ENCODE assay signal across 19 mouse cellular contexts in genomic region chr14:86936424-86936823, GRCm38 (mm10).
DNase-seq lines count a peak whose midpoint lies in the region; ATAC-seq lines count a peak whose summit lies in the region.
"Had no signal": no experiment of that assay in that cellular context is flagged by ENCODE, and none has a peak within 500 bp of the region (broad histone marks: within the 10 kb centered on the region; RNA-seq: fewer than 3 reads in every experiment).

No protein-coding gene starts in this region.

- 0 out of 2 replicates have a peak, but pooled peaks have one; percentile 19 for ATAC-seq in forebrain, embryonic 14.5 days
- ATAC-seq in forebrain, embryonic 12.5 days (ENCODE audit: low FRiP score), result no peak
- ATAC-seq in neural tube, embryonic 12.5 days (ENCODE audit: low FRiP score, low read depth), result peak; percentile 37; the same call in 1 of the 2 replicates
- peak; percentile 43; the same call in 1 of the 2 replicates for ATAC-seq in neural tube, embryonic 13.5 days (ENCODE audit: low read depth)
- ATAC-seq in intestine, embryonic 15.5 days, result no peak
- ATAC-seq: forebrain, postnatal 0 days; hindbrain, postnatal 0 days had no signal

- WGBS in forebrain, embryonic 14.5 days, result 60% methylated on average over 3 of the region's 3 CpGs
- WGBS in forebrain, embryonic 12.5 days, result 64% methylated on average over 3 of the region's 3 CpGs
- 52% methylated on average over 3 of the region's 3 CpGs for WGBS in neural tube, embryonic 12.5 days
- WGBS in neural tube, embryonic 13.5 days, result 41% methylated on average over 3 of the region's 3 CpGs
- WGBS in intestine, embryonic 15.5 days, result 64% methylated on average over 3 of the region's 3 CpGs

- H3K27ac ChIP-seq in forebrain, embryonic 14.5 days (ENCODE audit: low read depth, low read length), result no peak overlapping the region
- H3K27ac ChIP-seq in forebrain, embryonic 12.5 days, result no peak overlapping the region
- H3K27ac ChIP-seq in neural tube, embryonic 12.5 days, result no peak overlapping the region
- no peak overlapping the region for H3K27ac ChIP-seq in neural tube, embryonic 13.5 days (replicated peaks)
- H3K27ac ChIP-seq in intestine, embryonic 15.5 days, result no peak overlapping the region
- H3K27ac ChIP-seq: embryonic facial prominence, embryonic 10.5 days; heart, embryonic 15.5 days; hindbrain, embryonic 13.5 days; hindbrain, postnatal 0 days had no signal

- no peaks in the 10 kb centered on the region for H3K4me1 ChIP-seq in forebrain, embryonic 14.5 days (ENCODE audit: control insufficient read depth, insufficient read depth, low read length)
- H3K4me1 ChIP-seq in forebrain, embryonic 12.5 days, result no peaks in the 10 kb centered on the region
- H3K4me1 ChIP-seq in neural tube, embryonic 12.5 days, result no peaks in the 10 kb centered on the region
- no peaks in the 10 kb centered on the region for H3K4me1 ChIP-seq in neural tube, embryonic 13.5 days (replicated peaks)
- H3K4me1 ChIP-seq in intestine, embryonic 15.5 days (replicated peaks), result no peaks in the 10 kb centered on the region
- H3K4me1 ChIP-seq: hindbrain, embryonic 13.5 days had no signal

- no peaks in the 10 kb centered on the region for H3K9me3 ChIP-seq in forebrain, embryonic 14.5 days (replicated peaks; ENCODE audit: control insufficient read depth, low read length)
- no peaks in the 10 kb centered on the region for H3K9me3 ChIP-seq in forebrain, embryonic 12.5 days
- no peaks in the 10 kb centered on the region for H3K9me3 ChIP-seq in neural tube, embryonic 12.5 days
- no peaks in the 10 kb centered on the region for H3K9me3 ChIP-seq in neural tube, embryonic 13.5 days
- H3K9me3 ChIP-seq in intestine, embryonic 15.5 days, result no peaks in the 10 kb centered on the region
- H3K9me3 ChIP-seq: embryonic facial prominence, embryonic 10.5 days; heart, embryonic 15.5 days; hindbrain, embryonic 13.5 days had no signal

- H3K4me2 ChIP-seq in forebrain, embryonic 14.5 days (ENCODE audit: low read length), result no peak overlapping the region
- H3K4me2 ChIP-seq in forebrain, embryonic 12.5 days, result no peak overlapping the region
- H3K4me2 ChIP-seq in neural tube, embryonic 12.5 days (replicated peaks), result no peak overlapping the region
- no peak overlapping the region for H3K4me2 ChIP-seq in neural tube, embryonic 13.5 days
- H3K4me2 ChIP-seq in intestine, embryonic 15.5 days (replicated peaks), result no peak overlapping the region
- H3K4me2 ChIP-seq: heart, embryonic 11.5 days; heart, embryonic 15.5 days; hindbrain, embryonic 13.5 days had no signal

- H3K27me3 ChIP-seq in forebrain, embryonic 14.5 days (replicated peaks; ENCODE audit: control insufficient read depth, insufficient read depth, low read length), result no peaks in the 10 kb centered on the region
- H3K27me3 ChIP-seq in forebrain, embryonic 12.5 days, result no peaks in the 10 kb centered on the region
- no peaks in the 10 kb centered on the region for H3K27me3 ChIP-seq in neural tube, embryonic 12.5 days (replicated peaks)
- H3K27me3 ChIP-seq in neural tube, embryonic 13.5 days, result no peaks in the 10 kb centered on the region
- H3K27me3 ChIP-seq in intestine, embryonic 15.5 days (replicated peaks), result no peaks in the 10 kb centered on the region
- H3K27me3 ChIP-seq: CH12.LX; heart, embryonic 15.5 days; hindbrain, embryonic 13.5 days had no signal

- H3K36me3 ChIP-seq in forebrain, embryonic 14.5 days (ENCODE audit: control insufficient read depth, insufficient read depth, low read length), result no peaks in the 10 kb centered on the region
- no peaks in the 10 kb centered on the region for H3K36me3 ChIP-seq in forebrain, embryonic 12.5 days (replicated peaks)
- H3K36me3 ChIP-seq in neural tube, embryonic 12.5 days, result no peaks in the 10 kb centered on the region
- H3K36me3 ChIP-seq in neural tube, embryonic 13.5 days, result no peaks in the 10 kb centered on the region
- no peaks in the 10 kb centered on the region for H3K36me3 ChIP-seq in intestine, embryonic 15.5 days
- H3K36me3 ChIP-seq: embryonic facial prominence, embryonic 10.5 days; heart, embryonic 15.5 days; hindbrain, embryonic 13.5 days had no signal

- no peak overlapping the region for H3K9ac ChIP-seq in forebrain, embryonic 14.5 days (ENCODE audit: low read length)
- H3K9ac ChIP-seq in forebrain, embryonic 12.5 days, result no peak overlapping the region
- no peak overlapping the region for H3K9ac ChIP-seq in neural tube, embryonic 12.5 days
- H3K9ac ChIP-seq in neural tube, embryonic 13.5 days, result no peak overlapping the region
- H3K9ac ChIP-seq in intestine, embryonic 15.5 days, result no peak overlapping the region
- H3K9ac ChIP-seq: forebrain, postnatal 0 days; heart, embryonic 15.5 days; hindbrain, embryonic 13.5 days had no signal

- no peak for DNase-seq in forebrain, embryonic 14.5 days (ENCODE audit: low spot score)
- no peak for DNase-seq in neural tube, embryonic 10.5 days (ENCODE audit: extremely low spot score, low spot score)
- no peak for DNase-seq in lung, postnatal 10 days
- DNase-seq: adrenal gland, postnatal 10 days; cerebellum, adult 2 months; cerebellum, postnatal 10 days; forebrain, postnatal 0 days; heart, adult 18-20 months; heart, postnatal 14 days had no signal

- no peak overlapping the region for H3K4me3 ChIP-seq in forebrain, embryonic 14.5 days (ENCODE audit: low read depth, low read length)
- H3K4me3 ChIP-seq in forebrain, embryonic 12.5 days (replicated peaks), result no peak overlapping the region
- no peak overlapping the region for H3K4me3 ChIP-seq in neural tube, embryonic 12.5 days
- no peak overlapping the region for H3K4me3 ChIP-seq in neural tube, embryonic 13.5 days
- no peak overlapping the region for H3K4me3 ChIP-seq in intestine, embryonic 15.5 days (replicated peaks)
- H3K4me3 ChIP-seq: embryonic facial prominence, embryonic 10.5 days; heart, embryonic 15.5 days; hindbrain, embryonic 13.5 days had no signal

Comparison
In these comparisons a context has a peak if more than half of its experiments do, and no peak if none do; other contexts are left out.
1. ATAC-seq: peak in forebrain, embryonic 14.5 days (single experiment), neural tube, embryonic 12.5 days (single experiment) and neural tube, embryonic 13.5 days (single experiment); none in forebrain, embryonic 12.5 days (single experiment) and intestine, embryonic 15.5 days (single experiment).